Mouse (Mus musculus) c-Kit-positive CD71-negative TER-119-negative erythroid progenitor cells, embryonic 14.5 days (primary cell): ENCODE measurements around the gene Pemt.

ENCODE experiments used
- DNase-seq: peaks from one replicate; pipeline ENCODE4 v3.0.0-alpha.2; 2013; ENCODE audit warnings: low read depth

Gene Pemt

DNA sequence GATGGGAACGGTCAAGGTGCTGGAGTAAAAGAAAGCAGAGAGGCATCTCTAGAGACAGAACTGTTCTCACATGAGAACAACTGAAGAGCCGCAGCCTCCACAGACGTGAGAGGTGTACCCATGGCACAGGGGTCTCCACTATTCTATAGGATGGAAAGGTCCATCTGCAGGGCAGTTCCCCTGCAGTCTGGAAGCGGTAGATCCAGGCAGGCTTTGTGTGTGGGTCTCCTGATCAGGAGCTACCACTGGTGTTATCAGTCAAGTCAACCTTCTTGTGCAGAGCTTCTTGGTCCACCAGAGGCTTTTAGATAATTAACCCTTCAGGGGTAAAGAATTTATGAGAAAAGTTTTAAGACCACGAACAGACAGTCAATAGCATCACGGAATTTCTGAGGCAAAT lies 10.2 kb upstream of the Pemt start:
- DNase-seq: no peak

DNA sequence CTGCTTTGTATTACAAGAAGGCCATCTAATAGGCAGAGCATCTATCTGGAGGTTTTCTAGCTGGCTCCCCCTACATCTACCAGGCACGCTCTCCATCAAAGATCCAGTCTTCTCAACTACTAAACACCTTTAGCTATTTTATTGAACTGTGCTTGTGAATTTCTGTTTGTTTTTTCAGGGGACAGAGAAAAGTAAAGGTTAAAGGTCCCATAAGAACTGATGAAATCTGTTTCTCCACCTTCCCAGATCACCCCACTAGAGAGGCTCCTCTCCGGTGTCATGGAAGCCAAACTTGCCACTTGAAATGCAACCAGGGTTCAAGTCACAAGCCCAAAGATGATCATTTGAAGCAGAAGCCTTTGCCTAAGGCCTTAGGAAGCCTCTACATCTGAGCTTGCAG lies 2.6 kb upstream of the Pemt start:
- DNase-seq: no peak

DNA sequence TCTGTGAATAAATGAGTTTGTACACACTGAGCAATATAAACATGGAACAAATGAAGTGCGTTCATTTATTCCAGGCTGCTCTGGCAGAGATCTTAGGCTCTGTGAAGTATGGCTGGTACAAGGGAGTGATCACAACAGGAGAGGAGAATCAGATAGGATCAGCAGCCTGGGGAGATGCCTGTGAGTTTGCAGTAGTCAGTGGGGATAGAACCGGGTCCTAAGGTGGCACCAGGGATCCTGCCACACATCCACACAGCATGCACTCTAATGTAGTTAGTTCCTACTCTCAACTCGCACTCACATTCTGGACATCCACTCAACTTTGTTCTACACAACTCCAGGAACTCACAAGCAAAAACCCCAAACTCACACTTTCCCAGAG lies 622 bp downstream of the Pemt start:
- DNase-seq: no peak

DNA sequence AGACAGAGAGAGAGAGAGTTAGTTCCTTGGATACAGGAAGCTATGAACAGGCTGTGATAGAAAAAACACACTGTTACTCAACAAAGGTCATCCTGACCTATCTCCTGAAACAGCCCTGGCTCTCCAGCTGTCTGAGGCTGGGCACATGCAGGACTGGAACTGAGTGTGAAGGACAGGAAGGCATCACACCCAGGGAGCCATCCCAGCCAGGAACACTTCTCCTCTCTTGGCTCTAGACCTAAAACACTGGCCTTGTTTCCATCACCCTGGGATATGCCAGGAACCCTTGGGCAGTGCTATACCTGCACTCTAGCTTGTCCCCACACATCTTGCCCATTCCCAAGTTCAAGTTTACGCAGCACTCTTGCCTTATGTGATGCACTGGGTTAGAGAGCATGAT lies 1.5 kb downstream of the Pemt start:
- no peak for DNase-seq

DNA sequence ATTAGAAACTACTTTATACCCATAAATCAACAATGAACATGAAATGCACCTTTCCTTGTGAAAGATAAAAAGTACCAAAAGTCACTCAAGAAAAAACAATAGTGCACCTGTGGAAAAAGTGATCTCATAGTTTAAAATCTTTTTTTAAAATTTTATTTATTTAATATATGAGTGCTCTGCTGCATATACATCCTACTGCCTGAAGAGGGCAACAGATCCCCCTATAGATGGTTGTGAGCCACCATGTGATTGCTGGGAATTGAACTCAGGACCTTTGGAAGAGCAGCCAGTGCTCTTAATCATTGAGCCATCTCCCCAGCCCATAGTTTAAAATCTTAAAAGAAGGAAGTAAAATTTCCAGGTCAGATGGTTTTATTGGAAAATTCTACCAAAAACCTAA lies 4.0 kb downstream of the Pemt start:
- DNase-seq: no peak

DNA sequence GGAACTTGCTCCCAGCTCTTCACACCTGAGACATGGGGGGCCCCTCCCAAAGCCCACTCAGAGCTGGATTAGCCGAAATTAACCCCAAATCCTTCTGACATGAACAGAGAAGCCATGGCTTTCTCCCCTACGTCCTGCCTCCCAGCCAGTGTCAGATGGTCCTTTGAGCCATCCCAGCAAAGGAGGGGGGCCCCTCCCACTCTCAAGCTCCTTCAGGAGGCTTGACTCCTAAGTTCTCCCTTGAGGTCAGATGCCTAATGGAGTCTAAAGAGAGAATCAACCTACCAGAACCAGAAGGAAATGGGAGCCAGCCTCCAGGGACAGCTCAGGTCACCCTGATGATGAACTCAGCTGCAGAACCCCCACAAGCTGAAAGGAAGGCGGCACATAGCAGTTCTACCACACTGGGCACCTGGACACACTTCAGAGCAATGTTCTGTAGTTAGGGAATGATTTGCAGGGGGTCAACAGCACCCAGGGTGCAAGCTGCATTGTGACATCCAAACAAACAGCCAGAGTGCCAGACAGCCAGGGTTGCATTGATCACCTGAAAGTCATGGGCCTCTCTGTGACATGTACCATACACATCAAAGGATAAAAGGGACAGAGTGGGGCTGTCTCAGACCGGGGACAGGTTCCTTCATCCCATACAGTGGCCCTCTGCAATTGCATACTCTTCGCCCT lies 9.6 kb downstream of the Pemt start:
- DNase-seq: no peak

DNA sequence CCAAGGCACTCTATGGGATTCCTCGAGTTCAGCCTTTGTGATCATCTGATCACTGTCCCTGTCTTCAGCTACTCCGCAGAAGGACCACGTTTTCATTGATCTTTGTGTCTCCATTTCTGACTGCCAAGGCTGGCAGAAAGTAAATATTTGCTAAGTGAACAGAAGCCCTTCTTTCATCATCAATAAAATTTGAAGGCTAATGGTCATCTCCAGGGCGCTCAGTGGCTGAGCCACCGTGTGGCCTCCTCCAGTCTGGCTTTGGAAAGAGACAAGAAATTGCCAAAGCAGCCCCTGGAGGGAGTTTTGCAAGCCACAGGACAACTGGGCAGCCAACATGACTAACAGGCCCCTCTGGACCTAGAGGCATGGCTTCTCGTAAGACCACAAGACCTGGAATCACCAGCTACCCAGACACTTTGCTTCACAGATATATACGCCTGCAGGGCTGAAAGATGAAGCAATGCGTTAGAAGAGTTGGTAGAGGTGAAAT lies 11.3 kb downstream of the Pemt start:
- no peak for DNase-seq

DNA sequence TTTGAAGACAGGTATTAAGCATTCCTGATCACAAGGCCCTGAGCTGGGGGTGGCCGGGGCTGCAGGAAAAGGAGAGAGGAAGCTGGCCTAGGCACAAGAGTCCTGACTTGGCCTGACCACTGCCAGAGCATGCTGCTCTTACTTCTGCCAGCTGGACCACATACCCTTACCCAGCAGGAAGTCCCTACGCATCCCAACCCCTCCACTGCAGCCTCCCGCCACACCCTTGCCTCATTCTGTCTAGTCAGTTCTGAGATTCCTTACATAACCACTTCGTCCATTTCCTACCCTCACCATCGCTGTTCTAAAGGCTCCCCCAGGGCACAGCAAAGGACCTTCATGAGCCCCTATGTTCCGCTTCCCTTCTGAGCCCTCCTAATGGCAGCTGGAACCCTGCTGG lies 12.0 kb downstream of the Pemt start:
- DNase-seq: no peak

DNA sequence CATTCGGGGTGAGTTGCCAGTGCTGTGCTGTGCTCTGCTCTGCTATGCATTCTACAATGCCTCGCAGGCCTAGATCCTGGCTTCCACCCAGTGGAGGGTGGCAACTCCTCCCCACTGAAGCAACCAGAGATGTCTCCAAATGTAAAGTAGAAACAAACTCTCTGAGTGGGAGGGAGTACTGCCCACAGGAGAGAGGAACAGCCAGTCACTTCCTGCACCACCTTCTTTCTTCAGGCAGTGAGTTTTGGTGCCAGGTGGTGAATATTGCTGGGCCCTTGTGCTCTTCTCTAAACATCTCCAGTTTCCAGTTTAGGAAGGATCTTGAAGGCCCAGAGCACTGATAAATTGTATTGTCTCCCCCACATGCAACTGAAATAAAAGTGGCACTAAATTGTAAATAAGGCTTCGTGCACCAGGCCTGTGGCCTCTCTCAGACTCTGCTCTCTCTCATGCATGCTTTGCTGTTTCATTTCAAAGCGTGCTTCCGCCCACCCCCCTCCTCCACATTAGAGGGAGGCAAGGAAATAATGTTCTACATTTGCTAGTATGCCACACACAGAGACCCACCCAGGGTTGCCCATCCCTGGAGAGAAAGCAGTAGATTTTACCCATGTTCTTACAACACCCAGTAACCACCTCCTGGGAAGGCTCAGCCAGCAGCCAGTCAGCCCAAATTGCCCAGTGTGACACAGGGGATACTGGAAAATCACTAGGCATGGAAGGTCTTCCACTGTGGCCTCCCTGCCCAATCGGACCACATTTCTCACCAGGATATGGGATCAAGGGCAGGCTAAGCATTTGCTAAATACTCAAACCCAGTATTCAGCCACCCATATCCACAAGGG lies 13.5 kb downstream of the Pemt start:
- DNase-seq: no peak

DNA sequence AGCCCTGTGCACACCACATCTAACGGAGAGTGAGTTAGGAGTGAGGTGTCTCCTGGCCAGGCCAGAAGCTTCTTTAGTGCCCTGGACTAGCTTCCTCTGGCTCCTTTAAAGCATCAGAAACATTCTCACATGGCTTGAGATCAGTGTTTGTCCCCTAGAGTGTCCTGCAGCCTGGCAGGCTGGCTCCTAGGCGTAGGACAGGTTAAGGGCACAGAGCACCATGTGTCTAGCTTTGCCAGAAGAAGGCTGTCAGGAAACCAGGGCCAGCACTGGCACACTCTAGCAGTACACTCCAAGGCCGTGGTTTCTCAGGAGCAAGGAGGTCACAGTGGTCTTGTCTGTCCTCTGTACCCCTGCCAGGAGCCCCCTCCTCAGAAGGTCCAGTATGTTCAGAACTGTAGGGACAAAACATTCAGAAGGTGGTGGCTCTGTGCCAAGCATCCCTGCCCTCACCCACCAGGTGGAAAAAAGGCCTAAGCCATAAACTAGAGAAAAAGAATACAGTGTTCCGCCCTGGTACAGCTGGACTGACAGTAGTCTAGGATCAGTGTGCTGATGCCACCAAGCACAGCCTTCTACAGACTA lies 15.4 kb downstream of the Pemt start:
- no peak for DNase-seq

DNA sequence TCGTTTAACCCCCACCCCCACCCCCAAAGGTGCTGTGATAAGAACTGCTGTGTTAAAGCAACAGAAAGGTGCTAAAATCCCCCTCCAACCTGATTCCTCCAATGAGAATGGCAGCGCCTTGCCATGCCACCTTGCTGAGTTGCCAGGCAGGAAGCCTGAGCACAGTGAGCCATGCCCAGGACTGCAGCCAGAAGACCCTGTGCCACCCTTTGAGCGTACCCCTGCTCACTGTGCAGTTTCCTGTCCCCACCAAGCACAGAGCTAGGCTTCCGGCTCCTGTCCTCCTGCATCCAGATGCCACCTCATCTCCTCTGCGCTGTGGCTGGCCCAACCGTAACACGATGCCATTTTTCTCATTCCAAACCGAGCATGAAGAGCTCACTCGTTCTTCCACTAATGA lies 16.3 kb downstream of the Pemt start:
- DNase-seq: no peak

DNA sequence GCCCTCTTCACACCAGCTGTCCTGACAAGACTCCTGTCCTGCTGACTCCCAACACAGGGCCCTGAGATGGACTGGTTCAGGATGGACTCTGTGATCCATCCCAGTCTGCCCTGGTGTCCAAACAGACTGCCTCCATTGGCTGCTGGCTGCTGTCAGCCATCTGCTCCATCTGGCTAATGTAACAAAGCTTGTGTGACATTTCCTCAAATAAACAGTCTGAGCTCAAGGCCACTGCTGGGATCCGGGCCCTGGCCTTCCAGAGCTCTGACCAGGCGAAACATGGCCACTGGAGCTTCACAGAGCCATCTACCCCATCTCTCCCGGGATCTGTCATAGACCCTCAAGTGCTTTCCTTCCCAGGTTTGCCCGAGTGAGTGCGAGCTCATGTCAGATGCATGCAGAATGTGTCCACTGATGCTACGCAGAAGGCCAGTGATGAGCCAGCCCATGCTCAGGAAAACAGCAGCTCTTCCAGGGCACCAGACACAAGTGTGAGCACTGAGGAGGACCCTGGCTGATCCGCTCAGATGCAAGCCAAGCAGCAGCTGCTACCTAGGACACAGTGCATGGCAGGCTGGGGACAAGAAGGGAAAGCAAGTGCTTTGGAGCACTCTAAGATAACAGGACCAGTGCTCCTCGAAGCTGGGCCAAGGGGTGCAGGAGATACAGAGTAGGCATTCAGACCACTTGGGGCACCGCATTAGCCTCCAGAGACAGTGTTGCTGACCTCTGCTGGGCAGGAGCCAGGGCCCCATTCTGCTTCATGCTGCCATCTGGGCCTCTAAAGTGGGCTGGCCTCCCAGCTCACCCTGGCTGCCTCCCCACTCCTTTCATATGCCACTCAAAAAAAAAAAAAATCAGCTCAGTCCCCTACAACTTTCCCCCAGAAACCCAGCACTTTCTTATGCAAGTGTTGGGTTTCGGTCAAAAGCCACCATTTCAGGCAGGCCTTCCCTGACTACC lies 18.1 kb downstream of the Pemt start:
- DNase-seq: no peak

DNA sequence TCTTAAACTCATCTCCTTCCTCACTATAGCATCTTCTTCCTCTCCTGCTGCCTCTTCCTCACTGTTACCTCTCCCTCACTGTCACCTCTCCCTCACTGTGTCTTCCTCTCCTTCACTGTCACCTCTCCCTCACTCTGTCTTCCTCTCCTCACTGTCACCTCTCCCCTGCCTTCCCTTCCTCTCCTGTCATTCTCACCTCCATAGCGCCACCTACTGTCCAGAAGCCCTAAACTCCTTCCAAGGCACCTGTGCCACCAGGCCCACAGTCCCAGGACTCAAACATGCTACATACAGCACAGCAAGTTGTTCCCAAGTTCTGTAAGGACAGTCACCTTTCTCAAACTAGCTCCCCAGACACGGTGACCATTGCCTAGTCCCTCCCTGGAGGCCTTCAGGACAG lies 19.0 kb downstream of the Pemt start:
- DNase-seq: peak; percentile 82

DNA sequence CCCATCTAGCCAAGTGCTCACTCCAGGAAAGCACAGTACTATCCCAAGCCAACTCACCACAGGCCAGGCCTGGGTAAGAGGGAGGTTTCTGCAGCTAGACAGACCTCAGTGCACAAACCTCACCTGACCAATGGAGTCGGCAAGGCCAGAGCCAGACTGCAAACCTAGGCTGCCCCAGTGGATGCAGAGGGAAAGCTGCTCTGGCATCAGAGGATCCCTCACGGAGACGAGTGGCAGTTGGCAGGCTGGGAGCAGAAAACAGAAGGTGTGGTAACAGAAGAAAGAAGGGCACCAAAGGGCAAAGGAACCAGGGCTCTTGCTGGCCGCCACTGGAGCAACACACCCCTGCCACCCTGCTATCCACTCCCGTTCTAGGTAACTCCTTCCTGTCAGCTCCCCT lies 20.1 kb downstream of the Pemt start:
- DNase-seq: no peak

DNA sequence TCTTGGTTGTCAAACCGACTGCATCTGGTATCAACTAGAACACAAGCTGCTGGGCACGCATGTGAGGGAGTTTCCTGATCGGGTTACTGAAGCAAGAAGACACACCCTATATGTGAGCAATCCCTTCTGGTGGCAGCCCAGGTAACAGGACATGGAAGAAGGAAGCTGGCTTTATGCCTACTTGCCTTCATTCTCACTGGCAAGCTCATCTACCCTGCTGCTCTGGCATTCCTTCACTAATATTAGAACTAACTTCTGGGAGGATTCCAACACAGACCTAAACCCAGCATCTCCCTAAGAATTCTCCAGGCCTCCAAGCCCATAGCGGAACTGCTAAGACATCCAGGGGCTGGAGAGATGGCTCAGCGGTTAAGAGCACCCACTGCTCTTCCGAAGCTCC lies 25.1 kb downstream of the Pemt start:
- DNase-seq: no peak

DNA sequence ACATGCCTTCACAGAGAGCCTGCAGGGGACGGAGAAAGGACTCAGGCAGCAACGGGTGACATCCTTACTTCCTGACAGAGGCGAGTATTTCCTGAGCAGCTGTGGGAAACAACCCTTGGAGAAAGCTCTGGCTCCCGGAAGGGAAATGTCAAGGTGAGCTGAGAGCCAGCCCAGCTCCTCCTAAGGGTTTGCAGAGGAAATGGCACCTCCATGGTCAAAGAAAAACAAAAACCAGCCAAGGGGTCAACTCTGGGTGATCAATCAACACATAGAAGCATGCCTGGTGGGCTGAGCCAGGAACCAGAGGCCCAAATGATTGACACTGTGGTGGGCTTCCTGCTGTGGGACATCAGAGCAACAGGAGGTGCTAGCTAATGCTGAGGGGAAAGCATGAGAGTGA lies 29.6 kb downstream of the Pemt start:
- DNase-seq: no peak

DNA sequence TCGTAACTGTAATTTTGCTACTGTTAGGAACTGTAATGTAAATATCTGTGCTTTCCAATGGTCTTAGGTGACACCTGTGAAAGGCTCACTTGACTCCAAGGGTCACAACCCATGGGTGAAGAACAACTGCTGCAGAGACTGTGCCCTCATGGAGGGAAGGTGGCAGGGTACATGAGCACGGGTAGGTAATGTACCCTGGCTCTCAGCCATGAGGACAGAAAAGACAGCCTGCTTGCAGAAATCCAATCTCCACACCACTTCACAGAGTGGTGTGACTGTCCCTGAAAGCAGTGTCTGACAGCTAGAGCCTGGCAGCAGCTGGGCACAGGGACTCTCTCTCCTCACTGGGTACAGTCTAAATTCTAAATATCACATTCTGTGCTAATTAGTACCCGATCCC lies 34.8 kb downstream of the Pemt start:
- DNase-seq: no peak

DNA sequence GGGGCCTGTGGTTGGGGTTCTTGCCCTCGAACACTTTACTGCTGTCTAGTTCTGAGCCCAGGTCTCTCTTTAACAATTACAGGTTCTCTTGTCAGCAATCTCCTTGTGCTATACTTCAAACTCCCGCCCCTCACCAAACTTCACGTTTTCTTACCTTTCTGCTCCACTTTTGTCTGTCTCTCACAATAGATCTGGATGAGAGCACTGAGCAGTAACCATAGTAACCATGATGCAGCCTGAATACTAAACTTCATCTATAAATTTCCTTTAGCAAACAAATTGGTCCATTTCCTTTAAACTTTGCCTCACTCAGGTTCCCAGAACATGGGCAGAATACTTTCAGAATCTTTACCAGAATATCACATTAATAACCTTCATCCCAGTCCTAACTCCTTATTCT lies 36.8 kb downstream of the Pemt start:
- DNase-seq: no peak

DNA sequence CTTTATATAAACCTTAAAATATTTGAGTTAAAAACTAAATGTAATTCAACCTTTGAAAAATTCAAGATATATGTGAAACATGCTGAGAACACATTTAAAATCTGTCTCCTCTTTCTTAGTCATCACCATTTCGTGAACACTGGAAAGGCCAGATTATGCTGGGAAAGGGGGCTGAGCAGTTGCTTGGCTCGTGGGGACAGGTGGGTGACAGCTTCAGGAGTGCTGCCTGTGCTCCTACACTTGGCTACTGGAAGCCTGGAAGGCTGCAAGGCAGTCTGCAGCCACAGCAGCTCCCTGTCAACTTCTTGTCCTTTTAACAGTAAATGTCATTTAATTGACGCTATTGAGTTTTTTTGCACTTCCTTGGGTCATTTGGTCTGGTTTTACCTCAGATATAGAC lies 40.4 kb downstream of the Pemt start:
- DNase-seq: no peak

DNA sequence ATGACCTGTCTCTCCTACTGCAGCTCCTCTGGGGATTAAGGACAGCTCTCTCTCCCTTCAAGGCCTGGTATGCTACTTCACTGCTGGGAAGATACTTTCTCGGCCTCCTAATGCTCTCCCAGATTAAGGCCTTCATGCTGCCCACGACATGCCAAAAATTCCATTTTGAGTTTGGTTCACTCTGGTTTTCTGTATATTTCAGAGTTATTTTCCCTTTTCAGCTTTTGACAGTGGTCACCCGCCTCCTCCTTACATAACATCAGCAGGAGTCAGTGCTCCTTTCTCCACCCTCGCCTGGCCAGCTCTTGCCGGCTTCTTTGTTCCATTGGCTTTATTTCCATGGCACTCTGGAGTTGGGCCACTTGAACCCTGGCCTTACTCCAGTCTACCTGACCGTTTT lies 41.6 kb downstream of the Pemt start:
- no peak for DNase-seq

DNA sequence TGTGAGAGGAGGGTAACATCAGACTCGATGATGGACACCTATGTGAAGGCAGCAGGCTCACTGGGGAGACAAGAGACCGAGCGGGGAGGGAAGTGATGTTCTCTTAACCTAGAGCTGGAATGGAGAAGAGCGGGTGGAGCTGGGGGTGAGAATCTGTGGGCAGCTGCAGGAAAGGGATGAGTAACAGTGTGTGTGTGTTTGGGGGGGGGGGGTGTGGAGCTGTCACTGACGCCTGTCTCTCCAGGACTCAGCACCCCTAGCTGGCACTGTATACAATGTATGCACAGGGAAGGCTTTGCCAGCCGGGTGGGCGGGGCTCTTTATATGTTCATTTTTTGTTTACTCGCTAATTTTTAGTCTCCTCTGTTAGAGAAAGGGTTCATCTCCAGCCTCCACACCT lies 42.5 kb downstream of the Pemt start:
- DNase-seq: no peak
